Mouse (Mus musculus) embryonic facial prominence, embryonic 15.5 days (tissue): ENCODE data around the gene Nfib. TPM values are rescaled to one million over a fixed set of nuclear protein-coding genes. Genes with fewer than 3 reads are reported as not detected.

Experiments used
- ATAC-seq: fragments of 200-750 bp; cut with Nextera tagmentation; 2 replicates; pipeline ENCODE4 v1.8.0; 2017; ENCODE audit warnings: low read depth, moderate TSS enrichment; ENCODE audit not compliant: insufficient number of reproducible peaks, low FRiP score, low TSS enrichment
- H3K27ac ChIP-seq: fragments of 300-500 bp; sonication (generic); replicated peaks from 2 replicates; pipeline ENCODE4 v1.5.1; 2015; ENCODE audit warnings: mild to moderate bottlenecking, inconsistent platforms
- H3K27me3 ChIP-seq: fragments of 300-500 bp; sonication (generic); 2 replicates; pipeline ENCODE4 v1.6.1; 2015; ENCODE audit warnings: inconsistent platforms
- H3K36me3 ChIP-seq: fragments of 300-500 bp; sonication (generic); 2 replicates; pipeline ENCODE4 v1.6.1; 2015; ENCODE audit warnings: mild to moderate bottlenecking, inconsistent platforms
- H3K4me1 ChIP-seq: fragments of 300-500 bp; sonication (generic); 2 replicates; pipeline ENCODE4 v1.6.1; 2015; ENCODE audit warnings: inconsistent platforms
- H3K4me2 ChIP-seq: fragments of 300-500 bp; sonication (generic); replicated peaks from 2 replicates; pipeline ENCODE4 v1.6.1; 2015; ENCODE audit warnings: mild to moderate bottlenecking, inconsistent platforms
- H3K4me3 ChIP-seq: fragments of 300-500 bp; sonication (generic); replicated peaks from 2 replicates; pipeline ENCODE4 v1.5.1; 2015; ENCODE audit warnings: mild to moderate bottlenecking, inconsistent platforms
- H3K9ac ChIP-seq: fragments of 300-500 bp; sonication (generic); 2 replicates; pipeline ENCODE4 v1.6.1; 2015; ENCODE audit warnings: inconsistent platforms
- H3K9me3 ChIP-seq: fragments of 300-500 bp; sonication (generic); replicated peaks from 2 replicates; pipeline ENCODE4 v1.6.1; 2016; ENCODE audit warnings: inconsistent platforms
- WGBS: fragments of 180-500 bp; shearing (Covaris S2); methylation state at CpG from one replicate; pipeline ENCODE4 v1.1.7; 2015; 5-methylcytosine and 5-hydroxymethylcytosine counted together
- polyA plus RNA-seq: library from polyadenylated mRNA; unstranded; fragments of >200 nt; fragmentation: Nextera tagmentation; extraction: Ambion mirVana; gene quantifications from 2 replicates; pipeline ENCODE4 v1.2.1, GENCODE M21; 2015

Nfib gene
- polyA plus RNA-seq, 1 experiment from 2014 or later: 85.7 TPM

GRCm38 (mm10) chr4:82549762-82550380, 155.7 kb downstream of the Nfib start:
- H3K9ac ChIP-seq: no peak overlapping the region
- H3K4me2 ChIP-seq: no peak overlapping the region
- peaks cover 7% of the 10 kb centered on the region; the same call in 1 of the 2 replicates for H3K4me1 ChIP-seq
- 88% methylated on average over 10 of the region's 10 CpGs for WGBS
- no peak overlapping the region for H3K4me3 ChIP-seq
- ATAC-seq: no peak
- H3K9me3 ChIP-seq: no peaks in the 10 kb centered on the region
- no peaks in the 10 kb centered on the region for H3K27me3 ChIP-seq
- no peaks in the 10 kb centered on the region for H3K36me3 ChIP-seq
- H3K27ac ChIP-seq: no peak overlapping the region

- 0 out of 2 replicates have a peak, but pooled peaks cover 6% of the 10 kb centered on the region for H3K4me1 ChIP-seq
- WGBS: 93% methylated on average over 1 of the region's 1 CpGs
- H3K27ac ChIP-seq: no peak overlapping the region
- H3K4me2 ChIP-seq: no peak overlapping the region
- no peaks in the 10 kb centered on the region for H3K9me3 ChIP-seq
- no peak overlapping the region for H3K4me3 ChIP-seq
- H3K36me3 ChIP-seq: no peaks in the 10 kb centered on the region
- no peaks in the 10 kb centered on the region for H3K27me3 ChIP-seq
- no peak overlapping the region for H3K9ac ChIP-seq
- no peak for ATAC-seq
These were observed 157.3 kb downstream of the Nfib start for GRCm38 (mm10) chr4:82548247-82548646.

GRCm38 (mm10) chr4:82543936-82544335, 161.6 kb downstream of the Nfib start:
- H3K9me3 ChIP-seq: no peaks in the 10 kb centered on the region
- ATAC-seq: no peak
- whole genome bisulfite sequencing: 80% methylated on average over 3 of the region's 3 CpGs
- peaks cover 14% of the 10 kb centered on the region; the same call in 1 of the 2 replicates for H3K4me1 ChIP-seq
- H3K9ac ChIP-seq: no peak overlapping the region
- H3K27me3 ChIP-seq: no peaks in the 10 kb centered on the region
- H3K27ac ChIP-seq: no peak overlapping the region
- H3K36me3 ChIP-seq: no peaks in the 10 kb centered on the region
- H3K4me3 ChIP-seq: no peak overlapping the region
- H3K4me2 ChIP-seq: no peak overlapping the region

- H3K27me3 ChIP-seq: no peaks in the 10 kb centered on the region
- 68% methylated on average over 4 of the region's 4 CpGs for WGBS
- H3K36me3 ChIP-seq: no peaks in the 10 kb centered on the region
- H3K4me2 ChIP-seq: no peak overlapping the region
- peaks cover 16% of the 10 kb centered on the region; the same call in 1 of the 2 replicates for H3K4me1 ChIP-seq
- H3K9ac ChIP-seq: no peak overlapping the region
- ATAC-seq: no peak
- H3K27ac ChIP-seq: no peak overlapping the region
- H3K4me3 ChIP-seq: no peak overlapping the region
- no peaks in the 10 kb centered on the region for H3K9me3 ChIP-seq
These were observed 162.2 kb downstream of the Nfib start for GRCm38 (mm10) chr4:82543398-82543740.

- no peak overlapping the region for H3K4me3 ChIP-seq
- H3K4me2 ChIP-seq: no peak overlapping the region
- H3K36me3 ChIP-seq: no peaks in the 10 kb centered on the region
- H3K9ac ChIP-seq: no peak overlapping the region
- H3K4me1 ChIP-seq: peaks cover 20% of the 10 kb centered on the region
- 57% methylated on average over 10 of the region's 10 CpGs for WGBS
- H3K9me3 ChIP-seq: no peaks in the 10 kb centered on the region
- no peak overlapping the region for H3K27ac ChIP-seq
- no peaks in the 10 kb centered on the region for H3K27me3 ChIP-seq
- ATAC-seq: no peak
These were observed 162.7 kb downstream of the Nfib start for GRCm38 (mm10) chr4:82542656-82543397.

- Histone ChIP-seq H3K9me3 (no peaks in the 10 kb centered on the region), H3K4me1 (peaks cover 28% of the 10 kb centered on the region), H3K27ac (0 out of 2 replicates have a peak overlapping the region, but pooled peaks have one; percentile 68), H3K4me3 (no peak overlapping the region), H3K36me3 (no peaks in the 10 kb centered on the region), H3K27me3 (no peaks in the 10 kb centered on the region), H3K4me2 (no peak overlapping the region), H3K9ac (no peak overlapping the region)
- peak; percentile 81; the same call in 1 of the 2 replicates for ATAC-seq
- 31% methylated on average over 7 of the region's 7 CpGs for WGBS
These were observed 163.5 kb downstream of the Nfib start for GRCm38 (mm10) chr4:82541894-82542510.

- H3K4me2 ChIP-seq: no peak overlapping the region
- no peaks in the 10 kb centered on the region for H3K36me3 ChIP-seq
- H3K9me3 ChIP-seq: no peaks in the 10 kb centered on the region
- no peak overlapping the region for H3K9ac ChIP-seq
- peaks cover 40% of the 10 kb centered on the region for H3K4me1 ChIP-seq
- WGBS: 70% methylated on average over 5 of the region's 5 CpGs
- H3K27ac ChIP-seq: no peak overlapping the region
- no peak for ATAC-seq
- peaks cover 6% of the 10 kb centered on the region for H3K27me3 ChIP-seq
- H3K4me3 ChIP-seq: no peak overlapping the region
These were observed 165.0 kb downstream of the Nfib start for GRCm38 (mm10) chr4:82540466-82540990.

GRCm38 (mm10) chr4:82540048-82540410, 165.5 kb downstream of the Nfib start:
- no peak for ATAC-seq
- H3K9ac ChIP-seq: no peak overlapping the region
- no peaks in the 10 kb centered on the region for H3K9me3 ChIP-seq
- no peak overlapping the region for H3K27ac ChIP-seq
- H3K4me1 ChIP-seq: peaks cover 41% of the 10 kb centered on the region
- 64% methylated on average over 2 of the region's 2 CpGs for WGBS
- no peaks in the 10 kb centered on the region for H3K36me3 ChIP-seq
- H3K27me3 ChIP-seq: peaks cover 6% of the 10 kb centered on the region
- no peak overlapping the region for H3K4me3 ChIP-seq
- peak overlapping the region; percentile 71; the same call in 1 of the 2 replicates for H3K4me2 ChIP-seq

- Histone ChIP-seq H3K4me3 (0 out of 2 replicates have a peak overlapping the region, but pooled peaks have one; percentile 12), H3K27me3 (peaks cover 6% of the 10 kb centered on the region), H3K4me1 (peaks cover 42% of the 10 kb centered on the region), H3K36me3 (no peaks in the 10 kb centered on the region), H3K9me3 (no peaks in the 10 kb centered on the region), H3K9ac (no peak overlapping the region), H3K27ac (no peak overlapping the region), H3K4me2 (peak overlapping the region; percentile 71)
- WGBS: 30% methylated on average over 8 of the region's 8 CpGs
- ATAC-seq: no peak
These were observed 166.0 kb downstream of the Nfib start for GRCm38 (mm10) chr4:82539406-82540047.

- Histone ChIP-seq H3K9me3 (no peaks in the 10 kb centered on the region), H3K27me3 (peaks cover 6% of the 10 kb centered on the region), H3K4me2 (peak overlapping the region; percentile 71), H3K4me3 (peak overlapping the region; percentile 41), H3K9ac (peak overlapping the region; percentile 42), H3K36me3 (no peaks in the 10 kb centered on the region), H3K4me1 (peaks cover 42% of the 10 kb centered on the region), H3K27ac (peak overlapping the region; percentile 69; the same call in 1 of the 2 replicates)
- ATAC-seq: no peak
- WGBS: 5% methylated on average over 9 of the region's 9 CpGs
These were observed 166.7 kb downstream of the Nfib start for GRCm38 (mm10) chr4:82538815-82539214.
